Mouse (Mus musculus) ES-Bruce4 (cell line): ENCODE results near the gene Grn.

Source experiments
- CTCF ChIP-seq: IDR thresholded peaks from one replicate; pipeline ENCODE4 v1.8.1; 2011; ENCODE audit warnings: low read depth, low read length
- EP300 ChIP-seq: IDR thresholded peaks from 2 replicates; pipeline ENCODE4 v1.6.1; 2011; ENCODE audit warnings: low read depth, low read length; ENCODE audit not compliant: insufficient read depth
- POLR2A ChIP-seq: IDR thresholded peaks from one replicate; pipeline ENCODE4 v1.8.1; 2011; ENCODE audit warnings: low read length; ENCODE audit not compliant: insufficient read depth

- TF ChIP-seq POLR2A (no peak), CTCF (no peak), EP300 (no peak)
Observed at GRCm38 (mm10) chr11:102464901-102465300, 34.8 kb downstream of the Grn start.
